ENCODE assay signal across 2 mouse cellular contexts in genomic region chr19:7209907-7210646, GRCm38 (mm10).
A peak's percentile ranks its signal among the peaks of the same experiment; 100 is the strongest.
TF ChIP-seq lines count a peak whose summit lies in the region.

No protein-coding gene starts in this region.

TF ChIP-seq in CH12.LX, 34 proteins besides CTCF, POLR2A, EP300 and RAD21:
- TF ChIP-seq ZNF384 (IDR thresholded peaks at IDR 0.05; ENCODE audit: low read depth, low read length) = peak; percentile 77
- TF ChIP-seq GABPA (IDR thresholded peaks at IDR 0.05; ENCODE audit: insufficient replicate concordance, low read depth, low read length) = no peak
- no peak for TF ChIP-seq POLR2AphosphoS2 (IDR thresholded peaks at IDR 0.05; ENCODE audit: low read depth, low read length)

TF ChIP-seq in MEL, 35 proteins besides CTCF, POLR2A, EP300 and RAD21:
- TF ChIP-seq BHLHE40 (IDR thresholded peaks at IDR 0.05; ENCODE audit: borderline replicate concordance, low read depth, low read length) (no peak), SIN3A (IDR thresholded peaks at IDR 0.05; ENCODE audit: low read length) (peak; percentile 29; the same call in 1 of the 2 replicates), JUND (IDR thresholded peaks at IDR 0.05; ENCODE audit: low read depth, low read length) (no peak), TCF12 (IDR thresholded peaks at IDR 0.05; ENCODE audit: low read depth, low read length) (no peak), TBP (IDR thresholded peaks at IDR 0.05; ENCODE audit: low read depth, low read length) (no peak), HCFC1 (IDR thresholded peaks at IDR 0.05; ENCODE audit: low read depth, low read length) (no peak), ETS1 (IDR thresholded peaks at IDR 0.05; ENCODE audit: low read depth, low read length) (no peak), MXI1 (IDR thresholded peaks at IDR 0.05; ENCODE audit: low read depth, low read length) (no peak), ZMIZ1 (IDR thresholded peaks at IDR 0.05; ENCODE audit: low read depth, low read length) (no peak), SMC3 (IDR thresholded peaks at IDR 0.05; ENCODE audit: low read depth, low read length) (peak; percentile 36), MAZ (IDR thresholded peaks at IDR 0.05; ENCODE audit: low read depth, low read length) (no peak), GABPA (IDR thresholded peaks at IDR 0.05; ENCODE audit: low read depth, low read length) (no peak), NRF1 (IDR thresholded peaks at IDR 0.05; ENCODE audit: insufficient read depth, low read depth, low read length, poor library complexity, severe bottlenecking) (no peak), ELF1 (IDR thresholded peaks at IDR 0.05; ENCODE audit: low read depth, low read length) (no peak), POLR2AphosphoS5 (IDR thresholded peaks at IDR 0.05; ENCODE audit: borderline replicate concordance, low read depth, low read length) (no peak), RCOR1 (IDR thresholded peaks at IDR 0.05; ENCODE audit: low read depth, low read length) (no peak), MAX (IDR thresholded peaks at IDR 0.05; ENCODE audit: low read length) (no peak), TAL1 (IDR thresholded peaks at IDR 0.05; ENCODE audit: low read length) (no peak), KAT2A (conservative IDR thresholded peaks at IDR 0.05; ENCODE audit: low read depth, low read length) (no peak), MEF2A (IDR thresholded peaks at IDR 0.05; ENCODE audit: extremely low read depth, insufficient replicate concordance, low read depth, low read length, poor library complexity, severe bottlenecking) (no peak), MYC (IDR thresholded peaks at IDR 0.05; ENCODE audit: low read depth, low read length) (0 out of 2 replicates have a peak, but pooled peaks have one; percentile 34), USF1 (IDR thresholded peaks at IDR 0.05; ENCODE audit: low read depth, low read length) (no peak), ZNF384 (IDR thresholded peaks at IDR 0.05; ENCODE audit: low read depth, low read length) (peak; percentile 90), GATA1 (IDR thresholded peaks at IDR 0.05; ENCODE audit: low read depth, low read length) (0 out of 2 replicates have a peak, but pooled peaks have one; percentile 5), ZKSCAN1 (IDR thresholded peaks at IDR 0.05; ENCODE audit: low read depth, low read length) (peak; percentile 97), UBTF (IDR thresholded peaks at IDR 0.05; ENCODE audit: borderline replicate concordance, insufficient read depth, low read depth, low read length) (no peak)
